Mouse (Mus musculus) midbrain, embryonic 12.5 days (tissue): Measurements from ENCODE around the gene Igsf8. TPM values are rescaled to one million over a fixed set of nuclear protein-coding genes. Genes with fewer than 3 reads are reported as not detected.
"Not testable (repeated sequence)": the region's sequence is repeated elsewhere in the genome, so short reads cannot be mapped to it uniquely, and the experiment has no call there.

Source experiments
- ATAC-seq: fragments of 200-750 bp; cut with Nextera tagmentation; 2 replicates; pipeline ENCODE4 v1.8.0; 2017; ENCODE audit warnings: low read depth, moderate TSS enrichment, moderate library complexity; ENCODE audit not compliant: low FRiP score
- H3K27ac ChIP-seq: fragments of 300-500 bp; sonication (generic); replicated peaks from 2 replicates; pipeline ENCODE4 v1.5.1; 2016; ENCODE audit warnings: mild to moderate bottlenecking
- H3K27me3 ChIP-seq: fragments of 300-500 bp; sonication (generic); 2 replicates; pipeline ENCODE4 v1.6.1; 2016; ENCODE audit warnings: mild to moderate bottlenecking
- H3K36me3 ChIP-seq: fragments of 300-500 bp; sonication (generic); 2 replicates; pipeline ENCODE4 v1.6.1; 2016
- H3K4me1 ChIP-seq: fragments of 300-500 bp; sonication (generic); 2 replicates; pipeline ENCODE4 v1.6.1; 2016
- H3K4me2 ChIP-seq: fragments of 300-500 bp; sonication (generic); replicated peaks from 2 replicates; pipeline ENCODE4 v1.6.1; 2016; ENCODE audit warnings: mild to moderate bottlenecking, moderate library complexity
- H3K4me3 ChIP-seq: fragments of 300-500 bp; sonication (generic); 2 replicates; pipeline ENCODE4 v1.5.1; 2016; ENCODE audit warnings: mild to moderate bottlenecking
- H3K9ac ChIP-seq: fragments of 300-500 bp; sonication (generic); replicated peaks from 2 replicates; pipeline ENCODE4 v1.6.1; 2016; ENCODE audit warnings: mild to moderate bottlenecking, moderate library complexity
- H3K9me3 ChIP-seq: fragments of 300-500 bp; sonication (generic); 2 replicates; pipeline ENCODE4 v1.6.1; 2016; ENCODE audit warnings: mild to moderate bottlenecking
- WGBS: fragments of 180-500 bp; shearing (Covaris S2); methylation state at CpG from one replicate; pipeline ENCODE4 v1.1.7; 2016; 5-methylcytosine and 5-hydroxymethylcytosine counted together
- polyA plus RNA-seq: library from polyadenylated mRNA; unstranded; fragments of >200 nt; fragmentation: Nextera tagmentation; extraction: Ambion mirVana; gene quantifications from 2 replicates; pipeline ENCODE4 v1.2.1, GENCODE M21; 2016

Gene Igsf8
- polyA plus RNA-seq, 1 experiment from 2014 or later: 106 TPM

- no peak overlapping the region for H3K27ac ChIP-seq
- H3K4me1 ChIP-seq: peaks cover 22% of the 10 kb centered on the region
- WGBS: 32% methylated on average over 6 of the region's 6 CpGs
- H3K9ac ChIP-seq: no peak overlapping the region
- no peak for ATAC-seq
- H3K27me3 ChIP-seq: peaks cover 19% of the 10 kb centered on the region
- H3K4me3 ChIP-seq: no peak overlapping the region
- H3K4me2 ChIP-seq: no peak overlapping the region
- H3K36me3 ChIP-seq: no peaks in the 10 kb centered on the region
- H3K9me3 ChIP-seq: no peaks in the 10 kb centered on the region
Measured at GRCm38 (mm10) chr1:172240945-172241708, 20.3 kb upstream of the Igsf8 start.

GRCm38 (mm10) chr1:172242401-172242800 is 19.0 kb upstream of the Igsf8 start:
- no peak overlapping the region for H3K4me2 ChIP-seq
- H3K36me3 ChIP-seq: no peaks in the 10 kb centered on the region
- no peak overlapping the region for H3K4me3 ChIP-seq
- H3K9me3 ChIP-seq: no peaks in the 10 kb centered on the region
- ATAC-seq: peak; percentile 83
- H3K27me3 ChIP-seq: peaks cover 19% of the 10 kb centered on the region
- no peak overlapping the region for H3K9ac ChIP-seq
- peaks cover 22% of the 10 kb centered on the region for H3K4me1 ChIP-seq
- H3K27ac ChIP-seq: 0 out of 2 replicates have a peak overlapping the region, but pooled peaks have one; percentile 30
- WGBS: 21% methylated on average over 2 of the region's 2 CpGs

DNA sequence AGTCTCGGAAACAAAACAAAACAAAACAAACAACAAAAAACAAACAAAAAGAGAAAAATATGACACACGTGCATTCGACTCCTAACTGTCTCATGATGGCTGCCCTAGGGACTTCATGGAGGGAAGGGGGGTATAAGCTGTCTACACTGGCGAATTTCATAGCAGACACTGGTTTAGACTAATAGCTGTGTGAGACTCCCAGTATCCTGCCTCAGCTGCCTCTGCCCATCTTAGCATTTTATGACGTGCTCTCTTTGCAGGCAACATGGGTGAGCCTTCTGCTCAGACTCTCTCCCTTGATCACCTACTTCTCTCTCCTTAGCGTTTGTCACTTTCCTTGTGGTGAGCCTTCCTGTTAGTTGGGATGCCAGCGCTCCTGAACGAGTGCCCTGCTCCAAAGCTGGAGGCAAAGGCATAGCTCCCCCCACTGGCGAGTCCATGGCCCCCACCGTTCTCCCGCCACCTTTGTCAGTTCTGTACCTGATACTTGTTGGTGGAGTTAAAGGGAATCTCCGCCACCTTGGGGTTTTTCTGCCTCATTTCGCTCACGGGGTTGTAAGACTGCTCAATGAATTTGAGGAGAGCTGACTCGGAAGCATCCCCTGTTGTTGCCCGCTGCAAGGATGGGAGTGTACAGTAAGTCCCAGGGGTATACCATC is 17.8 kb upstream of the Igsf8 start:
- no peaks in the 10 kb centered on the region for H3K36me3 ChIP-seq
- peaks cover 22% of the 10 kb centered on the region for H3K4me1 ChIP-seq
- peaks cover 19% of the 10 kb centered on the region for H3K27me3 ChIP-seq
- H3K9me3 ChIP-seq: no peaks in the 10 kb centered on the region
- ATAC-seq: no peak
- whole genome bisulfite sequencing: 29% methylated on average over 16 of the region's 16 CpGs
- no peak overlapping the region for H3K27ac ChIP-seq
- no peak overlapping the region for H3K9ac ChIP-seq
- no peak overlapping the region; the same call in 1 of the 2 replicates for H3K4me2 ChIP-seq
- H3K4me3 ChIP-seq: no peak overlapping the region

DNA sequence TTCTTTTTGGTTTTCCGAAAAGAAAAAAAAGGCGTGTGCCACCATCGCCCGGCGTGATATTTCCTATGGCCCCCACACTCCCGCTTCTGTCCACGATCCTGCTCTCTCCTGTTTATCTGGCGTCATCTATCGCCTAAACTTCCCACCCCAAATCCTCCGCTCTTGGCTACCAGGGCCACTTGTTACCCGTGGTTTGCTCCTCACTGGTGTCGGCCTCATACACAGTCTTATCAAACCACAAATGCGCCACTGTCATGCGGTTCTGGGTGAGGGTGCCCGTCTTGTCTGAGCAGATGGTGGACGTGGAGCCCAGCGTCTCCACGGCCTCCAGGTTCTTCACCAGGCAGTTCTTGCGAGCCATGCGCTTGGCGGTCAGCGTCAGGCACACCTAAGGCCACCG is 16.8 kb upstream of the Igsf8 start:
- WGBS: 48% methylated on average over 23 of the region's 23 CpGs
- H3K36me3 ChIP-seq, H3K27ac ChIP-seq, H3K9me3 ChIP-seq, ATAC-seq, H3K4me3 ChIP-seq, H3K9ac ChIP-seq: not testable (repeated sequence)
- Histone ChIP-seq H3K4me1 (peaks cover 22% of the 10 kb centered on the region), H3K4me2 (0 out of 2 replicates have a peak overlapping the region, but pooled peaks have one; percentile 4), H3K27me3 (peaks cover 19% of the 10 kb centered on the region)

- no peaks in the 10 kb centered on the region for H3K9me3 ChIP-seq
- H3K4me2 ChIP-seq: no peak overlapping the region
- no peak for ATAC-seq
- 69% methylated on average over 4 of the region's 4 CpGs for WGBS
- no peak overlapping the region for H3K9ac ChIP-seq
- no peak overlapping the region for H3K4me3 ChIP-seq
- H3K4me1 ChIP-seq: peaks cover 9% of the 10 kb centered on the region
- peaks cover 19% of the 10 kb centered on the region for H3K27me3 ChIP-seq
- no peaks in the 10 kb centered on the region for H3K36me3 ChIP-seq
- no peak overlapping the region for H3K27ac ChIP-seq
Measured at GRCm38 (mm10) chr1:172247216-172247615, 14.2 kb upstream of the Igsf8 start.

DNA sequence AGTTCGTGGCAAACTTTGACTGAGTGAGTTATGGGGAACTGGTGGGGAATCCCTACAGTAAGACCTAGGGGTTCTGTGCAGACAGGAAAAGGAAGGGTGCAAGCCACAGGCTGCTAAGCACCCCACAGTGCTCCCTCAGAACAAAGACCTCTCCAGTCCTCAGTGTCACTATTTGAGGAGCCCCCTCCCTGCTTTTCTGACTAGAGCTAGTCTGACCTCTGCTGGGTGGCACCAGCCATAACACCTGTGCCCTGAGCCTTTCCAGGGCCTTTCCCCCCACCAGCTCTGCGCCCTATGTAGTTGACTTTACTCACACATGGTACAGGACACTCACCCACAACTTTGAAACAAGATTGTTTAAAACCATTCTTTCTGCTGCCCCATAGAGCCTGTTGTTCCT is 13.8 kb upstream of the Igsf8 start:
- peak; percentile 58; the same call in 1 of the 2 replicates for ATAC-seq
- Histone ChIP-seq H3K9ac (no peak overlapping the region), H3K27ac (no peak overlapping the region), H3K9me3 (no peaks in the 10 kb centered on the region), H3K36me3 (no peaks in the 10 kb centered on the region), H3K4me3 (no peak overlapping the region), H3K4me2 (no peak overlapping the region), H3K4me1 (peaks cover 4% of the 10 kb centered on the region; the same call in 1 of the 2 replicates), H3K27me3 (peaks cover 19% of the 10 kb centered on the region)
- 54% methylated on average over 2 of the region's 2 CpGs for WGBS

DNA sequence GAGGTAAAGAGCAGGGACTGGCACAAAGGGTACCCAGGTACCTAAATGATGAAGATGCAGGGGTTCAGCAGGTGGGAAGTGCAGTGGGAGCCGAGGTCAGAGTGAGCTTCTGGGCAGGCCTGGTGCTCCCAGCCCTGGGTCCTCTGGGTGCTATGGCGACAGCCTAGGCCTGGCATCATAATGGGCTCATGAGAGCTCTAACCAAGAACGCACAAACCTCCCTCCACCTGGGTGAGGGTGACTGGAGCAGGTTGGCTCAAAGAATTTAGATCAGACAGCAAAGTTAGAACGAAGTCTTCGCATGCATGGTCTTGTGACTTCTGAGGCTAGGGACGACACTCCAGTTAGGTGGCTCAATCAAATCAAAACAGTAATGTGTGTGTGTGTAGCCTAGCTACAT is 3.1 kb upstream of the Igsf8 start, which contains the start of gene Atp1a4:
Gene Atp1a4 (minus strand): TSS at position 101 of the 400 bp plus-strand sequence.
- H3K4me1 ChIP-seq: peaks cover 20% of the 10 kb centered on the region
- no peaks in the 10 kb centered on the region for H3K36me3 ChIP-seq
- 92% methylated on average over 6 of the region's 6 CpGs for WGBS
- no peaks in the 10 kb centered on the region for H3K9me3 ChIP-seq
- H3K4me2 ChIP-seq: no peak within 1 kb of the TSS
- H3K4me3 ChIP-seq: no peak within 1 kb of the TSS
- ATAC-seq: no peak
- no peak within 1 kb of the TSS for H3K27ac ChIP-seq
- no peak within 1 kb of the TSS for H3K9ac ChIP-seq
- no peaks in the 10 kb centered on the region for H3K27me3 ChIP-seq

GRCm38 (mm10) chr1:172271208-172271607 is 9.8 kb downstream of the Igsf8 start:
- no peak overlapping the region for H3K27ac ChIP-seq
- peaks cover 7% of the 10 kb centered on the region; the same call in 1 of the 2 replicates for H3K27me3 ChIP-seq
- no peak overlapping the region for H3K9ac ChIP-seq
- 0 out of 2 replicates have a peak, but pooled peaks have one; percentile 41 for ATAC-seq
- peaks cover 12% of the 10 kb centered on the region for H3K4me1 ChIP-seq
- peak overlapping the region; percentile 5; the same call in 1 of the 2 replicates for H3K4me2 ChIP-seq
- no peak overlapping the region for H3K4me3 ChIP-seq
- 74% methylated on average over 3 of the region's 3 CpGs for WGBS
- no peaks in the 10 kb centered on the region for H3K36me3 ChIP-seq
- H3K9me3 ChIP-seq: no peaks in the 10 kb centered on the region

DNA sequence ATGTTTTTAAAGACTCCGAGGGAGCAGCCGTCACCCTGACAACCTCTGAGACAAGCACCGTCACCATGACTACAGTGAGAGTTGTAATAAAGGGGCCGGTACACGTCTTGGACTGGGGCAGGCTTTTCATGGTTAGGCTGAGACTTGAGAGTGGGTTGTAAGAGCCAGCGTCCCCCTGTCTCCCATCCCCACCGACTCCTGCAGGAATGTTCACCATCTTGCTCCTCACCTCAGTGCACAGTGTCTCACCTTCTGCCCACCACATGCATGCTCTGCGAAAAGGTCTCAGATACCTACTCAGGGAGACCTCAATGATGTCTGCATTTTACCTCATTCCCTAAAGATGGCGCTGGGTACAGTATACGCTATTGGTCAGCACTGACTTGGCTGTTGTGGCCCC is 10.3 kb downstream of the Igsf8 start:
- Histone ChIP-seq H3K9me3 (no peaks in the 10 kb centered on the region), H3K9ac (no peak overlapping the region), H3K4me3 (no peak overlapping the region), H3K4me1 (peaks cover 12% of the 10 kb centered on the region), H3K27ac (no peak overlapping the region), H3K27me3 (peaks cover 7% of the 10 kb centered on the region; the same call in 1 of the 2 replicates), H3K36me3 (no peaks in the 10 kb centered on the region), H3K4me2 (peak overlapping the region; percentile 5; the same call in 1 of the 2 replicates)
- WGBS: 33% methylated on average over 10 of the region's 10 CpGs
- peak; percentile 87 for ATAC-seq

DNA sequence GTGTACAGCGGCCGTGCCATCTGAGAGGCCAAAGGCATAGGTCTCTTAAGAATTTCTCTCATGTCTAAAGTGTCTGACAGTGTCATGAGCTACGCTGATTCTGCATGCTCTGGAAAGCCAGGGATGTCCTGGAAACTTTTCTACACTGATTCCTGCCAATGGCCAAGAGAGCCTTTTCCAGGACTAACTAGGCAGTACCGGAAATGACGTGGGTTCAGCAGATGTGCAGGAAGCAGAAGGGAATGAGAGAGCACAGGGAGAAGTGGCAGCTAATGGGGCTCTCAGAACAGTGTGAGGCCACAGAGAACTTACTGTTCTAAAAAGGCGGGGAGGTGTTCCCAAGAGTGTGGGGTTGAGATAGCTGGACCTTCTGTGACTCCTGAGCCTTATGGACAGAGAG is 11.9 kb downstream of the Igsf8 start:
- peaks cover 7% of the 10 kb centered on the region for H3K27me3 ChIP-seq
- H3K4me3 ChIP-seq: no peak overlapping the region
- no peak for ATAC-seq
- peaks cover 12% of the 10 kb centered on the region for H3K4me1 ChIP-seq
- 93% methylated on average over 6 of the region's 6 CpGs for WGBS
- H3K27ac ChIP-seq: no peak overlapping the region
- no peak overlapping the region for H3K9ac ChIP-seq
- no peaks in the 10 kb centered on the region for H3K36me3 ChIP-seq
- no peaks in the 10 kb centered on the region for H3K9me3 ChIP-seq
- no peak overlapping the region for H3K4me2 ChIP-seq

DNA sequence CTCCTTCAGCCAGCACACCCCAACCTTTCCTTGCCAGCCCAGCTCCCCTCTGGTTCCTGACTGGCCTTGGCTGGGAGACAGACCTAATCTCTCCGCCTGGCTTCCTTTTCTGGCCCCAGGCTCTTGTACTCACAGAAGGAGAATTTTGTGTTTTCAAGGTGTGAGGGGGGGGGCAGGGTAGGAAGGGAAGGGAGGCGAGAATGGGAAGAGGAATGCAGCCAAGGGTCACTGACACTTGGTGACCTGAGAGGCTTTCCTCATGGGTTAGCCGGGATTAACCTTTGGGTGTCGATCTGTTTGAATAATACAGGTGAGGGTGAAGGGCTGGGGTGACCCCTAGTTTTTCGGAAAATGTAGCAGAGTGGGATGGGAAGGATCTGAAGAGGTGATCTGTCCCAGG is 12.7 kb downstream of the Igsf8 start:
- peaks cover 12% of the 10 kb centered on the region for H3K4me1 ChIP-seq
- H3K4me3 ChIP-seq: no peak overlapping the region
- no peak overlapping the region for H3K9ac ChIP-seq
- no peak for ATAC-seq
- H3K4me2 ChIP-seq: no peak overlapping the region
- H3K36me3 ChIP-seq: no peaks in the 10 kb centered on the region
- 69% methylated on average over 5 of the region's 5 CpGs for WGBS
- no peak overlapping the region for H3K27ac ChIP-seq
- peaks cover 7% of the 10 kb centered on the region for H3K27me3 ChIP-seq
- no peaks in the 10 kb centered on the region for H3K9me3 ChIP-seq

GRCm38 (mm10) chr1:172274547-172274946 is 13.1 kb downstream of the Igsf8 start:
- peaks cover 7% of the 10 kb centered on the region for H3K27me3 ChIP-seq
- peaks cover 12% of the 10 kb centered on the region for H3K4me1 ChIP-seq
- H3K36me3 ChIP-seq: no peaks in the 10 kb centered on the region
- H3K9ac ChIP-seq: no peak overlapping the region
- no peak overlapping the region for H3K4me3 ChIP-seq
- H3K4me2 ChIP-seq: no peak overlapping the region
- WGBS: 77% methylated on average over 5 of the region's 5 CpGs
- H3K27ac ChIP-seq: no peak overlapping the region
- no peak for ATAC-seq
- no peaks in the 10 kb centered on the region for H3K9me3 ChIP-seq
